8 mouse cellular contexts compared by ENCODE assay signal in genomic region chr6:72989028-72989736, GRCm38 (mm10). TPM values are rescaled to one million over a fixed set of nuclear protein-coding genes. Genes with fewer than 3 reads are reported as not detected.
DNase-seq lines count a peak whose midpoint lies in the region; ATAC-seq lines count a peak whose summit lies in the region.

No protein-coding gene starts in this region.

- WGBS in midbrain, embryonic 10.5 days, result 33% methylated on average over 7 of the region's 7 CpGs
- WGBS in midbrain, embryonic 16.5 days, result 18% methylated on average over 7 of the region's 7 CpGs
- 35% methylated on average over 7 of the region's 7 CpGs for WGBS in stomach, embryonic 15.5 days

- no peaks in the 10 kb centered on the region for H3K27me3 ChIP-seq in midbrain, embryonic 10.5 days (ENCODE audit: low read depth, poor library complexity, severe bottlenecking)
- no peaks in the 10 kb centered on the region for H3K27me3 ChIP-seq in midbrain, embryonic 16.5 days (ENCODE audit: control insufficient read depth, insufficient read depth, low read depth, low read length)
- no peaks in the 10 kb centered on the region for H3K27me3 ChIP-seq in stomach, embryonic 15.5 days (replicated peaks)

- DNase-seq in midbrain, embryonic 10.5 days (ENCODE audit: low spot score), result peak; percentile 52
- DNase-seq in cerebellum, postnatal 14 days, result peak; percentile 79 to 86
- peak; percentile 49 for DNase-seq in induced T-regulatory cell, adult 2 months (ENCODE audit: low read depth)
- no peak for DNase-seq in adrenal gland, adult 8-10 months
- DNase-seq in thymus, postnatal 36 days, result no peak
- no peak for DNase-seq in lung, postnatal 25 days (ENCODE audit: low spot score)

- peak overlapping the region; percentile 7; the same call in 1 of the 2 replicates for H3K4me3 ChIP-seq in midbrain, embryonic 10.5 days
- no peak overlapping the region for H3K4me3 ChIP-seq in midbrain, embryonic 16.5 days (ENCODE audit: low read depth, low read length)
- H3K4me3 ChIP-seq in stomach, embryonic 15.5 days (replicated peaks), result no peak overlapping the region

- no peak for ATAC-seq in midbrain, embryonic 16.5 days
- ATAC-seq in stomach, embryonic 15.5 days (ENCODE audit: insufficient read depth, low FRiP score, low read depth), result peak; percentile 38; the same call in 1 of the 2 replicates

- H3K4me1 ChIP-seq in midbrain, embryonic 10.5 days, result peaks cover 9% of the 10 kb centered on the region
- H3K4me1 ChIP-seq in midbrain, embryonic 16.5 days (ENCODE audit: control insufficient read depth, insufficient read depth, low read length), result no peaks in the 10 kb centered on the region
- H3K4me1 ChIP-seq in stomach, embryonic 15.5 days, result peaks cover 6% of the 10 kb centered on the region

- H3K27ac ChIP-seq in midbrain, embryonic 10.5 days (replicated peaks), result peak overlapping the region; percentile 76
- H3K27ac ChIP-seq in midbrain, embryonic 16.5 days (ENCODE audit: low read length), result no peak overlapping the region
- H3K27ac ChIP-seq in stomach, embryonic 15.5 days, result no peak overlapping the region

- H3K9me3 ChIP-seq in midbrain, embryonic 10.5 days (replicated peaks), result no peaks in the 10 kb centered on the region
- no peaks in the 10 kb centered on the region for H3K9me3 ChIP-seq in midbrain, embryonic 16.5 days (replicated peaks; ENCODE audit: control insufficient read depth, low read length, poor library complexity, severe bottlenecking)
- H3K9me3 ChIP-seq in stomach, embryonic 15.5 days, result no peaks in the 10 kb centered on the region

- H3K9ac ChIP-seq in midbrain, embryonic 16.5 days (ENCODE audit: low read depth, low read length), result no peak overlapping the region
- no peak overlapping the region for H3K9ac ChIP-seq in stomach, embryonic 15.5 days

- no peaks in the 10 kb centered on the region for H3K36me3 ChIP-seq in midbrain, embryonic 10.5 days
- H3K36me3 ChIP-seq in midbrain, embryonic 16.5 days (ENCODE audit: control insufficient read depth, insufficient read depth, low read length), result no peaks in the 10 kb centered on the region
- H3K36me3 ChIP-seq in stomach, embryonic 15.5 days, result no peaks in the 10 kb centered on the region

- H3K4me2 ChIP-seq in midbrain, embryonic 16.5 days (ENCODE audit: low read length), result no peak overlapping the region
- no peak overlapping the region for H3K4me2 ChIP-seq in stomach, embryonic 15.5 days

RNA-seq across cellular contexts. Expression of gene Tmsb10, which starts 30.6 kb away (rescaled TPM):
- polyA plus RNA-seq in midbrain, embryonic 10.5 days (2016; fragmentation: Nextera tagmentation; extraction: Ambion mirVana), result 2,755 and 2,780 TPM in 2 replicates
- polyA plus RNA-seq in midbrain, embryonic 16.5 days (2015; fragmentation: Nextera tagmentation; extraction: Ambion mirVana), result 5,026 and 5,182 TPM in 2 replicates
- 1,706 and 1,913 TPM in 2 replicates for polyA plus RNA-seq in stomach, embryonic 15.5 days (2015; fragmentation: Nextera tagmentation; extraction: Ambion mirVana)
- total RNA-seq in adrenal gland, adult 8-10 months (2022), result 100 to 1,000 TPM in 3 of 4 experiments, 10 to 100 TPM in 1; 94.6 to 217 (median 164) TPM

Comparison
In these comparisons a context has a peak if more than half of its experiments do, and no peak if none do; other contexts are left out.
1. DNase-seq: peak in midbrain, embryonic 10.5 days (single experiment), cerebellum, postnatal 14 days (2 of 2) and induced T-regulatory cell, adult 2 months (single experiment); none in adrenal gland, adult 8-10 months (single experiment), thymus, postnatal 36 days (0 of 2) and lung, postnatal 25 days (single experiment).